Mouse (Mus musculus) CD4-positive, CD25-positive, alpha-beta regulatory T cell, adult 2 months (primary cell): ENCODE measurements around the gene Tmem110.
A peak's percentile ranks its signal among the peaks of the same experiment; 100 is the strongest.

Experiments used
- DNase-seq: peaks from one replicate; pipeline ENCODE4 v3.0.0-alpha.2; 2012; ENCODE audit warnings: low read depth, low spot score

The Tmem110 gene

GRCm38 (mm10) chr14:30862368-30862767 lies 37.0 kb downstream of the Tmem110 start:
- DNase-seq, result no peak

GRCm38 (mm10) chr14:30865311-30865710 lies 39.9 kb downstream of the Tmem110 start:
- DNase-seq, result no peak

- DNase-seq, result peak; percentile 70
Measured at GRCm38 (mm10) chr14:30867042-30867441, 41.7 kb downstream of the Tmem110 start.

- no peak for DNase-seq
Measured at GRCm38 (mm10) chr14:30868826-30869225, 43.4 kb downstream of the Tmem110 start.

GRCm38 (mm10) chr14:30869391-30869801 lies 44.0 kb downstream of the Tmem110 start:
- no peak for DNase-seq

- no peak for DNase-seq
Measured at GRCm38 (mm10) chr14:30870206-30871147, 45.1 kb downstream of the Tmem110 start.

- DNase-seq, result no peak
Measured at GRCm38 (mm10) chr14:30874095-30874700, 48.8 kb downstream of the Tmem110 start.

GRCm38 (mm10) chr14:30875130-30875865 lies 49.9 kb downstream of the Tmem110 start:
- DNase-seq, result no peak

GRCm38 (mm10) chr14:30875955-30876354 lies 50.6 kb downstream of the Tmem110 start:
- no peak for DNase-seq

- no peak for DNase-seq
Measured at GRCm38 (mm10) chr14:30876451-30876850, 51.1 kb downstream of the Tmem110 start.

- no peak for DNase-seq
Measured at GRCm38 (mm10) chr14:30877827-30878226, 52.4 kb downstream of the Tmem110 start.

- no peak for DNase-seq
Measured at GRCm38 (mm10) chr14:30878958-30879571, 53.7 kb downstream of the Tmem110 start, which contains the start of gene Mustn1. Gene Mustn1, plus strand, starts transcription at chr14:30879200.

- DNase-seq, result no peak
Measured at GRCm38 (mm10) chr14:30879794-30880193, 54.4 kb downstream of the Tmem110 start.

GRCm38 (mm10) chr14:30880251-30880650 lies 54.9 kb downstream of the Tmem110 start:
- no peak for DNase-seq

- peak; percentile 32 for DNase-seq
Measured at GRCm38 (mm10) chr14:30880811-30881717, 55.7 kb downstream of the Tmem110 start.

- DNase-seq, result no peak
Measured at GRCm38 (mm10) chr14:30881718-30882108, 56.3 kb downstream of the Tmem110 start.

GRCm38 (mm10) chr14:30885298-30885697 lies 59.9 kb downstream of the Tmem110 start:
- no peak for DNase-seq

- no peak for DNase-seq
Measured at GRCm38 (mm10) chr14:30886204-30886603, 60.8 kb downstream of the Tmem110 start, which contains the start of gene Itih4. Gene Itih4, plus strand, starts transcription at chr14:30886476.

GRCm38 (mm10) chr14:30888271-30888732 lies 62.9 kb downstream of the Tmem110 start:
- DNase-seq, result no peak

GRCm38 (mm10) chr14:30899972-30900371 lies 74.6 kb downstream of the Tmem110 start:
- DNase-seq, result no peak
